Mouse (Mus musculus) thymus, postnatal 0 days (tissue): ENCODE measurements around the gene Brat1. TPM values are rescaled to one million over a fixed set of nuclear protein-coding genes. Genes with fewer than 3 reads are reported as not detected.
"Not testable (repeated sequence)": the region's sequence is repeated elsewhere in the genome, so short reads cannot be mapped to it uniquely, and the experiment has no call there.

Experiments
- DNase-seq: peaks from one replicate; pipeline ENCODE4 v3.0.0-alpha.2; 2015; ENCODE audit warnings: low spot score
- polyA plus RNA-seq: library from polyadenylated mRNA; unstranded; fragments of >200 nt; fragmentation: Nextera tagmentation; extraction: Ambion mirVana; gene quantifications from 2 replicates; pipeline ENCODE4 v1.2.1, GENCODE M21; 2015

Gene Brat1
- polyA plus RNA-seq: 22.6 and 22.7 TPM in 2 replicates

GRCm38 (mm10) chr5:140704378-140705251 is at the start of gene Brat1:
TSS of gene Brat1 (plus strand) at chr5:140705011.
- DNase-seq: peak; percentile 100

GRCm38 (mm10) chr5:140659607-140660272 is 45.1 kb upstream of the Brat1 start:
- no peak for DNase-seq

- DNase-seq: no peak
These were observed 44.4 kb upstream of the Brat1 start for GRCm38 (mm10) chr5:140660398-140660797.

GRCm38 (mm10) chr5:140661427-140661826 is 43.4 kb upstream of the Brat1 start:
- no peak for DNase-seq

GRCm38 (mm10) chr5:140661875-140662643 is 42.8 kb upstream of the Brat1 start:
- DNase-seq: no peak

- no peak for DNase-seq
These were observed 41.8 kb upstream of the Brat1 start for GRCm38 (mm10) chr5:140662741-140663592.

- peak; percentile 76 for DNase-seq
These were observed 41.1 kb upstream of the Brat1 start for GRCm38 (mm10) chr5:140663621-140664180.

GRCm38 (mm10) chr5:140672115-140672514 is 32.7 kb upstream of the Brat1 start:
- no peak for DNase-seq

GRCm38 (mm10) chr5:140672603-140673002 is 32.2 kb upstream of the Brat1 start:
- not testable (repeated sequence) for DNase-seq

GRCm38 (mm10) chr5:140674036-140674435 is 30.8 kb upstream of the Brat1 start:
- DNase-seq: no peak

GRCm38 (mm10) chr5:140675079-140675478 is 29.7 kb upstream of the Brat1 start:
- no peak for DNase-seq

GRCm38 (mm10) chr5:140675640-140676039 is 29.2 kb upstream of the Brat1 start:
- DNase-seq: no peak

- DNase-seq: no peak
These were observed 27.7 kb upstream of the Brat1 start for GRCm38 (mm10) chr5:140677137-140677536.

GRCm38 (mm10) chr5:140680051-140680450 is 24.8 kb upstream of the Brat1 start:
- no peak for DNase-seq

GRCm38 (mm10) chr5:140680950-140681349 is 23.9 kb upstream of the Brat1 start:
- DNase-seq: no peak

- no peak for DNase-seq
These were observed 22.7 kb upstream of the Brat1 start for GRCm38 (mm10) chr5:140682113-140682512.

GRCm38 (mm10) chr5:140684343-140685148 is 20.3 kb upstream of the Brat1 start:
- peak; percentile 49 for DNase-seq

GRCm38 (mm10) chr5:140688434-140688833 is 16.4 kb upstream of the Brat1 start:
- DNase-seq: no peak

GRCm38 (mm10) chr5:140695987-140696386 is 8.8 kb upstream of the Brat1 start:
- no peak for DNase-seq

- DNase-seq: no peak
These were observed 5.0 kb upstream of the Brat1 start for GRCm38 (mm10) chr5:140699776-140700175.
